Mouse (Mus musculus) myocyte (in vitro differentiated cells): Measurements from ENCODE around the gene Mvb12b.

Experiments
- CEBPB ChIP-seq: IDR thresholded peaks from 2 replicates; pipeline ENCODE4 v1.6.1; 2011; ENCODE audit warnings: mild to moderate bottlenecking, moderate library complexity; ENCODE audit not compliant: poor library complexity, insufficient read depth, severe bottlenecking
- E2F4 ChIP-seq: IDR thresholded peaks from one replicate; pipeline ENCODE4 v1.6.1; 2011; ENCODE audit warnings: mild to moderate bottlenecking, control low read depth, moderate library complexity; ENCODE audit not compliant: insufficient read depth
- MYOD1 ChIP-seq, 3 experiments: IDR thresholded peaks; one replicate each; pipeline ENCODE4 v1.6.1; 2011; ENCODE audit warnings: control low read depth in 2 of 3, low read depth in 2 of 3, mild to moderate bottlenecking in 2 of 3, moderate library complexity in 1 of 3; ENCODE audit not compliant: insufficient read length in 2 of 3, control insufficient read depth in 1 of 3
- MYOG ChIP-seq, 3 experiments: IDR thresholded peaks; one replicate each; pipeline ENCODE4 v1.6.1; 2011; ENCODE audit warnings: control low read depth in 2 of 3, low read depth in 2 of 3, mild to moderate bottlenecking in 2 of 3; ENCODE audit not compliant: insufficient read length in 2 of 3, control insufficient read depth in 1 of 3, insufficient read depth in 1 of 3
- POLR2A ChIP-seq: IDR thresholded peaks from one replicate; pipeline ENCODE4 v1.6.1; 2011; ENCODE audit warnings: low read depth, mild to moderate bottlenecking, control low read depth, moderate library complexity; ENCODE audit not compliant: insufficient read length
- POLR2AphosphoS2 ChIP-seq: IDR thresholded peaks from one replicate; pipeline ENCODE4 v1.6.1; 2011; ENCODE audit warnings: low read depth, control low read depth; ENCODE audit not compliant: insufficient read length
- SRF ChIP-seq: IDR thresholded peaks from one replicate; pipeline ENCODE4 v1.6.1; 2011; ENCODE audit warnings: low read depth; ENCODE audit not compliant: control insufficient read depth, insufficient read length
- TCF3 ChIP-seq: IDR thresholded peaks from one replicate; pipeline ENCODE4 v1.6.1; 2011; ENCODE audit warnings: low read depth, control low read depth; ENCODE audit not compliant: insufficient read length
- USF1 ChIP-seq: IDR thresholded peaks from one replicate; pipeline ENCODE4 v1.6.1; 2011; ENCODE audit warnings: low read depth, mild to moderate bottlenecking, control low read depth, moderate library complexity

DNA sequence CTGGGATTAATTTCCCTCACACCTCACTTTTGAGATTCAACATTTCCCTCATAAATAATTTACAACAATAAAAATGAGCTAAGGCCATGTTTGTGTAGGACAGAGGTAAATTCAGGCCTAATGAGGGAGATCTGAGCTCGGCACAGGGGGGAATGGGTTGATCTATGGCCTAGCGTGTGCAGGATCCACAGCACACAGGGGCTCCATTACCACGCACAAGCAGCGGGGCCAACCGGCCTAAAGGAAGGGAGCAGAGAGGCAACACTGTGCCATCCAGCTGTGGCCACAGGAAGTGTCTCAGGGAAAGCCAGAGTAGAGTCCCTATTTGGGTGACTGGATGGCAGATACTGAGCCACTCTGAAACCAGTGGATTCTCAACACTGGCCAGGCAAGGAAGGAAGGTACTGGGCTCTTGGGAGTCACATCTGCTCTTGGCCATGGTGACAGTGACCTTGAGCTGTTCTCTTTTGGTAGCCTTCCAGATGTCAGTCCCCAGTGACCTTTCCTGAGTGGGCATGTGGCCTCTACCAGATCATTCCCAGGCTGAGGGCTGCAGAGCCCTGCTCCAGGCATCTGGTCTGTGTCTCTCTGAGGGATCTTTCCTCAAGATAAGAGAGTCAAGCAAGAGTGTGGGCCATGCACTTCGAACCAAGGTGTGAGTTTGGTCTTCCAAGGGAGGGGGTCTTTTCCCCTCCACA is 9.9 kb downstream of the Mvb12b start:
- TF ChIP-seq POLR2A, result no peak
- TF ChIP-seq E2F4, result no peak
- TF ChIP-seq POLR2AphosphoS2, result no peak
- no peak for TF ChIP-seq MYOG (IDR thresholded peaks at IDR 0.05; ENCODE audit: control insufficient read depth in 1 of 3, insufficient read depth in 1 of 3, insufficient read length in 2 of 3, low read depth in 2 of 3)
- no peak for TF ChIP-seq TCF3
- no peak for TF ChIP-seq USF1
- no peak for TF ChIP-seq SRF
- no peak for TF ChIP-seq CEBPB
- no peak for TF ChIP-seq MYOD1 (IDR thresholded peaks at IDR 0.05; ENCODE audit: control insufficient read depth in 1 of 3, insufficient read length in 2 of 3, low read depth in 2 of 3)
